Comparison of ENCODE assay signal across 15 mouse cellular contexts in the genomic region with DNA sequence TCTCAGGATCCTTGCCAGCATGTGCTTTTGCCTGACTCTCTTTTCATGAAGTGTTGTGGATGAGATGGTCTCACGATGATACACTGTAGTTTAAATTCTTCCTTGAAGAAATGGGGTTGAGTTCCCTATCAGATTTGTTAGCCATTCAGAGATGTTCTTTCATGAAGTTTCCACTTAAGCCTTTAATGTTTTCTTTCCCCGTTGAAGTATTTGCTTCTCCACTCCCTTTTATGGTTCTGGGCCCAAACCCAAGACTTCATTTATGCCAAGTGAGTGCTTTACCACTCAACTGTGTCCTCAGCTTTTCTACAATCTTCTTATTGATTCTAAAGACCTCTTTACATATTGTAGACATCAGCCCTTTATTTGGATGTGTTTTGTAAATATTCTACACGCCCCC.
"Had no signal": no experiment of that assay in that cellular context is flagged by ENCODE, and none has a peak within 500 bp of the region (broad histone marks: within the 10 kb centered on the region; RNA-seq: fewer than 3 reads in every experiment).

No protein-coding gene starts in this region.

- H3K4me1 ChIP-seq: hindbrain, embryonic 15.5 days; limb, embryonic 13.5 days; lung, embryonic 15.5 days; midbrain, embryonic 10.5 days; neural tube, embryonic 13.5 days had no signal

- ATAC-seq: intestine, embryonic 16.5 days had no signal

- H3K9me3 ChIP-seq: hindbrain, embryonic 15.5 days; limb, embryonic 13.5 days; lung, embryonic 15.5 days; midbrain, embryonic 10.5 days; neural tube, embryonic 13.5 days had no signal

- H3K4me2 ChIP-seq: hindbrain, embryonic 15.5 days; limb, embryonic 13.5 days; lung, embryonic 15.5 days; neural tube, embryonic 13.5 days had no signal

- H3K4me3 ChIP-seq: hindbrain, embryonic 15.5 days; limb, embryonic 13.5 days; lung, embryonic 15.5 days; midbrain, embryonic 10.5 days; neural tube, embryonic 13.5 days had no signal

- H3K27ac ChIP-seq: hindbrain, embryonic 15.5 days; limb, embryonic 13.5 days; lung, embryonic 15.5 days; midbrain, embryonic 10.5 days; neural tube, embryonic 13.5 days; stomach, postnatal 0 days had no signal

- DNase-seq: kidney, adult 8-10 months; kidney, postnatal 25 days; layer of hippocampus, adult 9-11 months; layer of hippocampus, postnatal 36 days; midbrain, embryonic 14.5 days; retina, postnatal 1 day; thymus, postnatal 4 days had no signal

- H3K36me3 ChIP-seq: hindbrain, embryonic 15.5 days; limb, embryonic 13.5 days; lung, embryonic 15.5 days; midbrain, embryonic 10.5 days; neural tube, embryonic 13.5 days had no signal

- H3K9ac ChIP-seq: hindbrain, embryonic 15.5 days; limb, embryonic 13.5 days; liver, embryonic 14.5 days; lung, embryonic 15.5 days; neural tube, embryonic 13.5 days had no signal

- H3K27me3 ChIP-seq: hindbrain, embryonic 15.5 days; limb, embryonic 13.5 days; lung, embryonic 15.5 days; neural tube, embryonic 13.5 days had no signal
